Mouse (Mus musculus): ENCODE measurements around the gene Lactb.

GRCm38 (mm10) chr9:66915869-66916785 is 59.2 kb downstream of the Lactb start:
- TF ChIP-seq CTCF (IDR thresholded peaks at IDR 0.05; ENCODE audit: borderline replicate concordance, insufficient read depth, low read length) (no peak), POLR2A (IDR thresholded peaks at IDR 0.05; ENCODE audit: low read depth, low read length) (no peak)
